Mouse (Mus musculus): Measurements from ENCODE around the gene Lyz2. TPM values are rescaled to one million over a fixed set of nuclear protein-coding genes. Genes with fewer than 3 reads are reported as not detected.

The Lyz2 gene
- 17.3 TPM for polyA plus RNA-seq (2017; shearing (Covaris generic))

GRCm38 (mm10) chr10:117282049-117282448 lies at the start of gene Lyz2:
TSS of gene Lyz2 (minus strand) at chr10:117282321.

GRCm38 (mm10) chr10:117292671-117293070 lies 10.6 kb upstream of the Lyz2 start, which contains the start of gene Lyz1:
TSS of gene Lyz1 (minus strand) at chr10:117292868.

GRCm38 (mm10) chr10:117238603-117239002 lies 43.5 kb downstream of the Lyz2 start, which contains the start of gene 9530003J23Rik:
TSS of gene 9530003J23Rik (minus strand) at chr10:117238703.

Other genes starting within 250 kb of the Lyz2 start
- gene Lrrc10, start 237.0 kb downstream of the Lyz2 start, polyA plus RNA-seq (2017; shearing (Covaris generic)): not detected
- gene Cct2, start 218.5 kb downstream of the Lyz2 start, polyA plus RNA-seq (2017; shearing (Covaris generic)): 202 TPM
- gene Frs2, start 133.8 kb downstream of the Lyz2 start, polyA plus RNA-seq (2017; shearing (Covaris generic)): 21.6 TPM
- 57.5 TPM for gene Yeats4, start 57.8 kb downstream of the Lyz2 start, polyA plus RNA-seq (2017; shearing (Covaris generic))
- not detected for gene 9530003J23Rik, start 43.6 kb downstream of the Lyz2 start, polyA plus RNA-seq (2017; shearing (Covaris generic))
- 0.18 TPM for gene Lyz1, start 10.5 kb upstream of the Lyz2 start, polyA plus RNA-seq (2017; shearing (Covaris generic))
- gene Cpsf6, start 97.7 kb upstream of the Lyz2 start, polyA plus RNA-seq (2017; shearing (Covaris generic)): 122 TPM